Mouse (Mus musculus) heart, adult 2 months (tissue): Measurements from ENCODE around the gene Rpa2. TPM values are rescaled to one million over a fixed set of nuclear protein-coding genes. Genes with fewer than 3 reads are reported as not detected.
"Not testable (repeated sequence)": the region's sequence is repeated elsewhere in the genome, so short reads cannot be mapped to it uniquely, and the experiment has no call there.

Source experiments
- DNase-seq, 2 experiments: peaks; one replicate each; pipeline ENCODE4 v3.0.0; 2021
- H3K27ac ChIP-seq: fragments of 200-600 bp; 2 replicates; pipeline ENCODE4 v1.8.1; 2022
- H3K27me3 ChIP-seq: fragments of 200-500 bp; 2 replicates; pipeline ENCODE4 v1.6.1; 2012; ENCODE audit warnings: mild to moderate bottlenecking, low read length, inconsistent platforms, mixed read lengths; ENCODE audit not compliant: control insufficient read depth, insufficient read depth
- H3K36me3 ChIP-seq: fragments of 200-500 bp; 2 replicates; pipeline ENCODE4 v1.6.1; 2012; ENCODE audit warnings: low read length, inconsistent platforms; ENCODE audit not compliant: control insufficient read depth, insufficient read depth
- H3K4me1 ChIP-seq: fragments of 200-500 bp; 2 replicates; pipeline ENCODE4 v1.6.1; 2011; ENCODE audit warnings: low read length; ENCODE audit not compliant: control insufficient read depth, insufficient read depth
- H3K4me3 ChIP-seq: fragments of 200-600 bp; 2 replicates; pipeline ENCODE4 v1.8.1; 2022
- H3K79me2 ChIP-seq: fragments of 200-500 bp; replicated peaks from 2 replicates; pipeline ENCODE4 v1.6.1; 2012; ENCODE audit warnings: mild to moderate bottlenecking, inconsistent platforms, low read length, moderate library complexity, mixed read lengths; ENCODE audit not compliant: control insufficient read depth, insufficient read depth
- H3K9ac ChIP-seq: fragments of 200-500 bp; 2 replicates; pipeline ENCODE4 v1.6.1; 2012; ENCODE audit warnings: low read depth, mild to moderate bottlenecking, control low read depth, inconsistent platforms, low read length, mixed read lengths
- CTCF ChIP-seq: fragments of 200-600 bp; IDR thresholded peaks from 2 replicates; pipeline ENCODE4 v1.8.1; 2022; ENCODE audit warnings: antibody characterized with exemption, mild to moderate bottlenecking, moderate library complexity
- EP300 ChIP-seq: fragments of 200-500 bp; IDR thresholded peaks from 2 replicates; pipeline ENCODE4 v1.6.1; 2011; ENCODE audit warnings: low read depth, low read length, control low read depth; ENCODE audit not compliant: insufficient read depth
- POLR2A ChIP-seq: fragments of 200-500 bp; IDR thresholded peaks from 2 replicates; pipeline ENCODE4 v1.6.1; 2011; ENCODE audit warnings: mild to moderate bottlenecking, low read depth, low read length, control low read depth; ENCODE audit not compliant: insufficient read depth
- WGBS: fragments of 180-500 bp; shearing (Covaris S2); methylation state at CpG from one replicate; pipeline ENCODE4 v1.1.7; 2018; 5-methylcytosine and 5-hydroxymethylcytosine counted together
- intact Hi-C: fragments of 180-260 bp; cut with DNase I; formaldehyde crosslinking; loops from one replicate; pipeline ENCODE4 v1.15.1; 2025
- polyA plus RNA-seq: library from polyadenylated mRNA; depleted of rRNA; stranded (reverse); fragments of >200 nt; gene quantifications from 2 replicates; pipeline ENCODE4 v1.2.3, GENCODE M21; 2012
- total RNA-seq, 2 experiments: library from RNA; stranded (reverse); gene quantifications; 2 replicates each; pipeline ENCODE4 v1.2.3; 2021

The Rpa2 gene
- total and polyA plus RNA-seq, 3 experiments, result 9.9 to 12.4 (median 10.5) TPM

- DNase-seq, result no peak
- H3K27ac ChIP-seq, result no peak overlapping the region; the same call in 1 of the 2 replicates
- no peak for TF ChIP-seq EP300
- no peak for TF ChIP-seq CTCF
- TF ChIP-seq POLR2A, result no peak
- no peak overlapping the region for H3K4me3 ChIP-seq
- no peaks in the 10 kb centered on the region for H3K36me3 ChIP-seq
- peaks cover 2% of the 10 kb centered on the region for H3K4me1 ChIP-seq
- H3K27me3 ChIP-seq, result no peaks in the 10 kb centered on the region
- intact Hi-C loops, result no loop called here
- 56% methylated on average over 1 of the region's 1 CpGs for WGBS
- no peak overlapping the region for H3K9ac ChIP-seq
- no peaks in the 10 kb centered on the region for H3K79me2 ChIP-seq
Measured at GRCm38 (mm10) chr4:132797461-132797860, 29.3 kb downstream of the Rpa2 start.

GRCm38 (mm10) chr4:132798028-132798427 is 29.9 kb downstream of the Rpa2 start:
- Histone ChIP-seq H3K36me3 (no peaks in the 10 kb centered on the region), H3K27me3 (no peaks in the 10 kb centered on the region), H3K79me2 (no peaks in the 10 kb centered on the region), H3K4me3 (no peak overlapping the region), H3K27ac (no peak overlapping the region; the same call in 1 of the 2 replicates), H3K9ac (no peak overlapping the region), H3K4me1 (peaks cover 5% of the 10 kb centered on the region)
- WGBS, result 30% methylated on average over 4 of the region's 4 CpGs
- no peak for DNase-seq
- intact Hi-C loops, result no loop called here
- TF ChIP-seq CTCF (no peak), EP300 (no peak), POLR2A (no peak)

DNA sequence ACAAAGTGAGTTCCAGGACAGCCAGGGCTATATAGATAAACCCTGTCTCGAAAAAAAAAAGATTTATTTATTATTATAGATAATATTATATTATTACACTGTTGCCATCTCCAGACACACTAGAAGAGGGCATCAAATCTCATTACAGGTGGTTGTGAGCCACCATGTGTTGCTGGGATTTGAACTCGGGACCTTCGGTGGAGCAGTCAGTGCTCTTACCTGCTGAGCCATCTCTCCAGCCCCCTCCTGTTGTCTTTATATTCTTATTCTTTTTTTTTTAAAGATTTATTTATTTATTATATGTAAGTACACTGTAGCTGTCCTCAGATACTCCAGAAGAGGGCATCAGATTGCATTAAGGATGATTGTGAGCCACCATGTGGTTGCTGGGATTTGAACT is 30.5 kb downstream of the Rpa2 start:
- WGBS, result 88% methylated on average over 3 of the region's 3 CpGs
- intact Hi-C loops, DNase-seq: not testable (repeated sequence)

DNA sequence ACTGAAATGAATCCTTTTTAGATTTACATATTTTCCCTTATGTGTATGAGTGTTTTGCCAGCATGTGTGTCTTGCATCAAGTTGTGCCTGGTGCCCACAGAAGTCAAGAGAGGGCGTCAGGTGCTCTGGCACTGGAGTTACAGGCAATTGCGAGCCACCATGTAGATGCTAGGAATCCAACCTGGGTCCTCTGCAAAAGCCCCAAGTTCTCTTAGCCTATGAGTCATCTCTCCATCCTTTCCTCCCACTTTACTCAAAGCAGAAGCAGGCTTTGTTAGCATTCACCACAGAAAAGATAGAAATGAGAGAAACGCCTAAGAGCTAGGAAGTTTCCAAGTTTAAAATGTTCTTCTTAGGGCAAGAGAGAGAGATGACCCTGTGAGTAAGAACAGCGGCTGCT is 31.7 kb downstream of the Rpa2 start:
- no peak for DNase-seq
- whole genome bisulfite sequencing, result 64% methylated on average over 4 of the region's 4 CpGs

More for the DNA sequence above, 30.5 kb downstream of the Rpa2 start:
- H3K4me3 ChIP-seq, H3K36me3 ChIP-seq, H3K9ac ChIP-seq, H3K27me3 ChIP-seq, H3K27ac ChIP-seq, H3K4me1 ChIP-seq, H3K79me2 ChIP-seq: not testable (repeated sequence)

GRCm38 (mm10) chr4:132801176-132802077 is 33.3 kb downstream of the Rpa2 start:
- H3K79me2 ChIP-seq, result no peaks in the 10 kb centered on the region
- no peak for DNase-seq
- intact Hi-C loops, result no loop called here
- H3K4me1 ChIP-seq, result peaks cover 5% of the 10 kb centered on the region
- 89% methylated on average over 18 of the region's 18 CpGs for WGBS
- no peak overlapping the region for H3K9ac ChIP-seq
- H3K36me3 ChIP-seq, result no peaks in the 10 kb centered on the region
- H3K27ac ChIP-seq, result peak overlapping the region; percentile 69; the same call in 1 of the 2 replicates
- no peak for TF ChIP-seq EP300
- no peak for TF ChIP-seq POLR2A
- no peak for TF ChIP-seq CTCF
- no peak overlapping the region for H3K4me3 ChIP-seq
- H3K27me3 ChIP-seq, result no peaks in the 10 kb centered on the region

More for the DNA sequence above, 31.7 kb downstream of the Rpa2 start:
- no peak overlapping the region for H3K27ac ChIP-seq
- peaks cover 5% of the 10 kb centered on the region for H3K4me1 ChIP-seq
- H3K79me2 ChIP-seq, result no peaks in the 10 kb centered on the region
- intact Hi-C loops, result no loop called here
- H3K9ac ChIP-seq, result no peak overlapping the region
- no peak overlapping the region for H3K4me3 ChIP-seq
- TF ChIP-seq POLR2A, result no peak
- no peak for TF ChIP-seq CTCF
- no peak for TF ChIP-seq EP300
- H3K36me3 ChIP-seq, result no peaks in the 10 kb centered on the region
- H3K27me3 ChIP-seq, result no peaks in the 10 kb centered on the region

- peak; percentile 55 to 71 for DNase-seq
- TF ChIP-seq POLR2A (peak; percentile 46; the same call in 1 of the 2 replicates), CTCF (no peak), EP300 (peak; percentile 91)
- Histone ChIP-seq H3K36me3 (no peaks in the 10 kb centered on the region), H3K27ac (peak overlapping the region; percentile 69), H3K4me1 (peaks cover 7% of the 10 kb centered on the region), H3K9ac (no peak overlapping the region), H3K27me3 (no peaks in the 10 kb centered on the region), H3K4me3 (peak overlapping the region; percentile 14; the same call in 1 of the 2 replicates), H3K79me2 (no peaks in the 10 kb centered on the region)
- 43% methylated on average over 16 of the region's 16 CpGs for WGBS
- intact Hi-C loops, result no loop called here
Measured at GRCm38 (mm10) chr4:132802171-132802637, 34.1 kb downstream of the Rpa2 start.
